Mouse (Mus musculus) left cerebral cortex, postnatal 4 days (tissue): ENCODE data around the gene Arhgap15. TPM values are rescaled to one million over a fixed set of nuclear protein-coding genes. Genes with fewer than 3 reads are reported as not detected.
"Not testable (repeated sequence)": the region's sequence is repeated elsewhere in the genome, so short reads cannot be mapped to it uniquely, and the experiment has no call there.

ENCODE experiments used
- DNase-seq: peaks from one replicate; pipeline ENCODE4 v3.0.0-alpha.2; 2022
- intact Hi-C: fragments of 180-260 bp; cut with DNase I; formaldehyde crosslinking; loops from one replicate; pipeline ENCODE4 v1.15.1; 2025
- total RNA-seq, 2 experiments: library from RNA; stranded (reverse); gene quantifications; 2 replicates each; pipeline ENCODE4 v1.2.3; 2021

The Arhgap15 gene
- total RNA-seq = 1 to 10 TPM; 2.1 to 2.6 TPM

DNA sequence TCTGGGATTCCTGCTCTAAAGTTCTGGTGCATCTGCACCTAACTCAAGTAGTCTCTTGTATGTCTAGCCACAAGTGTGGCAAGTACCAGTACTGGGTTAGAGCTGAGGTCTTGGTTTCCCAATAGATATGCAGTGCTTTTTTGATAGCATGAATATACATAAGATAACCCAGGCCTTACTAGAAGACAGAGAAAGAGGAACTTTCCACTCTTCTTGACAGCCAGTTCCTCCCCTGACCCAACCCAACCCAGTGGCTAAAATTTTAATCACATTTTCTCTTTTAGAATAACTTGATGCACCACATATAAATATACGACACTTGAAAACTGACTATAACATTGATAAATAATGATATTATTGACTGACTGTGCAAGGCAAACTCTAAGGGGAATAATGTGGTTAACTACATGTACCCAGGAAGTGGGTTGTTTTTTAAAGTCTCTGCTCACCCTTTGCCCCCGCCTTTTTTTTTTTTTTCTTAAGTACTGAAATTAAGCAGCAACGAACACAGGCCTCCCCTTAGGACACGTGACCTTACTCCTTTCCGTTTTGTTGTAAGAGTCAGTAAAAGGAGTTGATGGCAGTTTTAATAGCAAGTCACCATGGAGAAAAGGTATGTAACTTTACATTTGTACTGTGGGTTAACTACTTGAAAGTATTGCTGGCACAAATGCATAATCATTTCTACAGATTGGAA lies at the start of gene Arhgap15:
Arhgap15 (plus strand) TSS at position 538 of the 697 bp plus-strand sequence.
- no peak for DNase-seq
- intact Hi-C loops = no loop called here

DNA sequence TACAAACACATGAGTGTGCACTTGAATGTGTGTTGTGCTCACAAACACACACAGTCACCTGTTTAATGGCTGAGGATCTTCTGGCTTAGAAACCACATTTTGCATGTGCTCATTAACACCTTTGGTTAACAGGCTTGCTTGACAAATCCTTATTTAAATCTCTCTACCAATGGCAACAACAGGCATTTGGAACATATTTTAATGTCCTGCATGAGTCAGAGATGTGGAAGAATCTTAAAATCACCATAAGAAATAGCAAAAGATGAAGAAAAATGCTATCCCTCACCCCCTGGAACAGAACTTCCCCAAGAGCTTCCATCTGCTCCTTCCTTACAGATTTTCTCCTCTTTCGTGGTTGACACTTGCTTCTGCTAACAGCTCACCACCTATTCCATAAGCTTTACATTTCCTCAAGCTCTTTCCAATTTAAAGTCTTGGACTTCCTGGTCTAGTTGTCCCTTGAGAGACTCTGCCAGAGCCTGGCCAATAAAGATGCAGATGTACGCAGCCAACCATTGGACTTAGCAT lies 35.9 kb upstream of the Arhgap15 start:
- DNase-seq = no peak
- intact Hi-C loops = no loop called here

DNA sequence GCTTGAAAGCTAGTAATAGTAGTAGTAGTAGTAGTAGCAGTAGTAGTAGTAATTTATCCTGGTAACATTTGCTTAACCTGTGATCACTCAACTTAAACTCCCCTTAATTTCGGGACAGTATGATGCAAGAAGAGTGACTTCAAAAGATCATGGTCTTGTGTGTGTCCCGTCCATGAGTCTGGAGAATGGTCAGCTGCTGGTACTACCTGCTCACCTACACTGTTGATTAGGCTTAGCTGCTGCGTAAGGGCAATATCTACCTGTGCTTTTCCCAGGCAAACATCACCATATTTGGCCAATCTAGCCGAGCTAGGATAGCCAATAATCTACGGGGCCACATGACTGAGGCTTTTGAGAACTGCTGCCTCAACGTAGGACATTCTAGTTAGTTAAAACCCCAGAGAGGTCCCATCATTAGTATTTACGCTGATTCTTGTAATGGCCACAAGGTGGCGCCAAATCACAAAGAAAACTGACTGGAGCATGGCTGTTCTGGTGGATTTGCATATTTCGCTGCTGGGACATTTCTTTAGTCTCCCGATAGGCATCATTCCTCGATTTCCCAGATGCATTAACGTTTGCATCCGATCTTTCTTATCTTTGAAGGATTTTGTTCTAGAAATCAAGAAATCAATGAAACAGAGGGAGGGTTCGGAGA lies 26.0 kb upstream of the Arhgap15 start:
- intact Hi-C loops = loop anchor here (5.0 to 10.0 kb wide), 2 partner anchors 180 to 1262 kb away; no protein-coding TSS in a partner anchor
- DNase-seq = peak; percentile 60

DNA sequence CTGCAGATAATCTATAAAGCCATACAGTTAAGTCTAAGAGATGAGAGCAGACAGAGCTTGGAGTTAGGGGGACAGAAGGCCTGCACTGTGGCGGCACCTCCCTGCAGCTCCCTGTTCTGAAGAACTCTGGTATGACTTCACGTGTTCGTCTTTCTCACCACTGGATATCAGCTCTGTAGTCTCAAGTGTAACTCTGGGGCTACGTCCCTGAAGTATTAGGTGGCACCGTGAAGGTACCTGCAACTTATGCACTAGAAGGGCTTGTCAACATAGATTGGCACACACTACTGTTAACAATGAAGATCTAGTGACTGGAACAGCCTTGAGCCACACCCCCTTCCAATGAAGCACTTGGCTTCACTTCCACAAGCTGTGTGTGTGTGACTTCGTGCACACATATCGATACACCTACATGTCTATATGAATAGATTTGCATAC lies 25.5 kb upstream of the Arhgap15 start:
- intact Hi-C loops = loop anchor here (5.0 to 10.0 kb wide), 2 partner anchors 179 to 1262 kb away; no protein-coding TSS in a partner anchor
- DNase-seq = no peak

DNA sequence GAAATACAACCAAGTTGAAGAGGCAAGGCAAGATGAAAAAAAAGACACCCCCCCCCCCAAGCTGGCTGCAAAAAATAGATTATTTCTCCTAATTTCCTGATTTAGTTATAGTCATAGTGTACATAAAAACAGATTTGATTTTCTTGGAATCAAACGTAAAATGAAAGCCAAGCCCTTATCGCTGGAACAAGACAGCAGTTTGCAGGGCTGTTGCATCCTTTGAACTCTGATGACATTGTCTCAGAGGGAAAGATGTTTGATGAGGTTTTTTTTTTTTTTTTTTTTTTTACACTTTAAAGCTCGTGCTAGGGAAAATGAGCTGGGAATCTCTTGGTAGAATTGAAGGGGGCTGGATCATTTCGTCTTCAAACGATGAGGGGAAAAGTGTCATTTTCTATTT lies 21.4 kb upstream of the Arhgap15 start:
- DNase-seq = no peak
- intact Hi-C loops = loop anchor here (10.0 kb wide), 1 partner anchor 1258 kb away; no protein-coding TSS in a partner anchor

DNA sequence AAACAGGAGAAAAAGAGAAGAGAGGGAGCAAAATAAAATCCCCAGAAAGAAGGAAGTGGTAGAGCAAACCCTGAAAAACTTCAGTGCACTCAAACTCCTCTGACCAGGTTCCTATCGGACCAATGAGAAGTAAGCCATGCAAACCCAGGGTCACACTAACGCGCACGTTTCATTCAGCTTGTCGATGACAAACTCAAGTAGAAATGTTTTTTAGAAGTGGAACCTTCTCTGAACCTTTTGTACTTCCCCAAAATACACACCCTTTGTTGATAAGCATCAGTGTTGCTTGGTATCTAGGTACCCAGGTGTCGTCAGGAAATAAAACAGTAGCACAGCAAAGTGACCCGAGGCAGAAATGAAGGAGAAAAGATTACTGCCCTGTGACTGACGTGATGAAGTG lies 20.9 kb upstream of the Arhgap15 start:
- DNase-seq = no peak
- intact Hi-C loops = loop anchor here (10.0 kb wide), 1 partner anchor 1257 kb away; no protein-coding TSS in a partner anchor

DNA sequence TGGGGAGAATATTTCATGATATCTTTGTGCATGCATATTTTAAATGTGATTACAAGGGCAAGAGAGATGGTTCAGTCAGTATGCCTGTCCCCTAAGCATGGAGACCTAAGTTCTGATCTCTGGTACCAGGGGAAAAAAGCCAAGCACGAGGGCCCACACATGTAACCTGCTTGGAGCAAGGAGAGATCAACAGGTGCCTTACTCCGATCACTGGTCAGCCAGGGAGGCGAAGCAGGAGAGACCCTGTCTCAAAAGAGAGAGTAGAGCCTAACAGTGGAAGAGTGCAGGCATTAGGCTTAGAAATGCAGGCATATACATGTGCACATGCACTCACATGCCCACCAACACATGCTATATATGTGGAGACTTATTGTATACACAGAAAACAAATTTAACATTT lies 19.8 kb upstream of the Arhgap15 start:
- DNase-seq = no peak
- intact Hi-C loops = loop anchor here (10.0 kb wide), 1 partner anchor 1256 kb away; no protein-coding TSS in a partner anchor

DNA sequence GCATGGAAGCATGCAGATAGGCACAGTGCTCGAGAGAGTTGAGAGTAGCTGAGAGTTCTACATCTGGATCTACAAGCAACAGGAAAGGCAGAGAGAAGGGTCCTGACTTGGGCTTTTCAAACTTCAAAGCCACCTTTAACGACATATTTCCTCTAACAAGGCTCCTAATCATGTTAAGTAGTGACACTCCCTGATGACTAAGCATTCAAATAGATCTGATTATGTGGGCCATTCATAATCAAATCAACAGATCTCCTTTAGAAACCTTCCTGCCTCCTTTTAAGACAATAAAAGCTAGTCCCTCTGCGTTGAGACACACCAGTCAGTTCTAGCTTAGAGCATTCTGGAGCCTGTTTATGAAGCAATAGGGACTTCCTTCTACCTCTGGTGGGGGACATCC lies 16.2 kb upstream of the Arhgap15 start:
- DNase-seq = no peak

DNA sequence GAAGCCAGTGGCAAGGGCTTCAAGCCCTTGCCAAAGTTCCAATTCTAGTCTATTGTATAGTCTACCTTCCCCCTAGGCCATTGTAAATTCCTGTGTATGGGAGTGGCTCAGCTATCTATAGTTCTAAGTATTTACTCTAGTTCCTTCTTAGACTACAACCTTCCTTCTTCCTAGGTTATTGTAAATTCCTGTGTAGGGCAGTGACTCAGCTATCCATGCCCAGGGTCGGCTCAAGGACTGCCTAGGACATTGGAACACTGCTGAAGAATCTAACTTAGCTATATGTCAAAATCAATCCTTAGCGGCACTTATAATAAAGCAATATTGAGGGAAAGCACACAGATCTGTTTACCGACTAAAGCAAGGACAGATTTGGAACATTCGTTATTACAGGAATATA lies 13.6 kb upstream of the Arhgap15 start:
- DNase-seq = not testable (repeated sequence)

More for the DNA sequence above, 16.2 kb upstream of the Arhgap15 start:
- intact Hi-C loops = no loop called here

DNA sequence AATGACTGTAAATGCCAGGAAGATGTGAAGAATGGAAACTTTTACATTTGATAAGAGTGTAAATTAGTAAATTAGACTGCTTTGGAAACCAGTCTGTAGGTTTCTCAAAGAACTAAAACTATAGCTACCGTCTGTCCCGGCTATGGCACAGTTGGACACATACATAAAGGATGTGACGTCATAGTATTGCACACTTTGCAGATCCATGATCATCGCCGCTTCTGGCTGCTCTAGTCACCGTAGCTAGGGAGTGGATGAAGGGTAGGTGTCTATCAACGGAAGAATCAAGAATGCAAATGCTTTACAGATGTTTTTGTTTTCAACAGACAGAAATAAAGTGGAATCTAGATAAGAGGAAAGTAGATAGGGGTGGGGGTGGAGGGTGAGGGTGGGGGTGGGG lies 11.1 kb upstream of the Arhgap15 start:
- no peak for DNase-seq
- intact Hi-C loops = no loop called here

More for the DNA sequence above, 13.6 kb upstream of the Arhgap15 start:
- intact Hi-C loops = not testable (repeated sequence)

DNA sequence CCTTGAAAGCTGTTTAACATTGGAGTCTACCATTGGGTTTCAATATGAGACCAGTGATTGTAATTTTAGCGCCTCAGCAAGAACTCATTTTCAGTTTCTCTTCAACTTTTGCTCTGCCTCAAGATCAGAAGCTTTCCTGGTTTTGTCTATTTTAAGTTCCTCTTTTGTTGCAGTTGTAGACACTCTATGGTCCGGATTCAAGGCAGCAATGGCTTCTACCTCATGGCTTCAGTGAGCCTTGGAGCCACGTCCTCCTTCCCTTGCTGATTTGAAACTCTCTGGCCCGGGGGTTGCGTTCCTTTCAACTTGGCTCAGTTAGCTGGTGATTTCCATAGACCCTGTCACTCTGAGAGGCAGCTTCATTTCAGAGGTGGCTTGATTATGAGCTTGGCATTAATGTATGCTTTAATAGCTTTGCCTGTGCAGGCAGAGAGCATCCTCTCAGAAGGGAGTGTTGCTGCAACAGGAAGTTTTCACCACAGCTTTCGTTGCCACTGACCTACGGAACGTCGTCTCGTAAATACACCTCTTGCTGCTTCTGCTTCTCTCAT lies 10.0 kb upstream of the Arhgap15 start:
- no peak for DNase-seq
- intact Hi-C loops = no loop called here

DNA sequence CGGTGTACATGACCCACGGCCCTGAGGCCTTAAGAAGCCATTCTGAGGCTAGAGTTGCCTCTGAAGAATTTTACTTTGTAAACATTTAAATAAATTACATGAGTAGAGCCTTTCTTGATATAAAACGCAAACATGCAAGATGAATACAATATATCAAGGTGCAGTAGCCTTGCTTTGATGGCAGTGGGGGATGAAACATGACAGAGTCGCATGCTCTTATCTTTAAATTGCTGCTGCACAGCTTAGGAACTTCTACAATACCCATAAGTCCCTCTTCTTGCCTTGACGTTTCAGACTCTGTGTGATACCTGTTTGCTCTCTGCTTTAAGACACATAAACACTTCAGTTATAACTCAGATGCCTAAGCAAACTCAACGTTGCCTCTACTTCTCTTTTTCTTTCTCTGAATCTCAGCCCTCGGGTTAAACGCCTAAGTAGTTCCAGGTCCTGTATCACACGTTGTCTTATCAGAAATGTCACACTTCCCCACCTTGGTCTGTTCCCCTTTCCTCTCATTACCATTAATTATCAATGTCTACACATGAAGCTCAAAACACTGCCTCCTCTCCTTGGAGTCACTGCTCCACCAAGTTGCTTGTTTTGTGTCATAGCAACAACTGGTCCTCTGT lies 9.3 kb upstream of the Arhgap15 start:
- intact Hi-C loops = no loop called here

DNA sequence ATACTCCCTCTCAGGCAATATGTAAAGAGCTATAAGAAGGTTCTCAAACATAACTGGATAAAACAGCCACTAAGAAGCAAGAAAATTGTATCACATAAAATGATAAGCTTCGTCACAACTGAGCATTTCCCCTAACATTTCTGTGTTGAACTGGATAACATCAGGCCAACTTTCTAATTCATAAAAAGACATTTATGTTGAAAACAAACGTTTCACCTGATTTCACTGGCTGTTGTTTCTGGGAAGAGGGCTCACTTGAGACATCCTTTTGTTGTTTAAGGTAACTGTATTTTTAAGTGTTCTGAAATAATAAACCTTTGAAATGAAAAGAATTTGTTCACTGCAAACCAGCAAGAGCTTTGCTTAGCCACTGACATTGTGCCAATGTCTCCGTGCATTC lies 697 bp downstream of the Arhgap15 start:
- intact Hi-C loops = no loop called here
- DNase-seq = no peak

More for the DNA sequence above, 9.3 kb upstream of the Arhgap15 start:
- no peak for DNase-seq

DNA sequence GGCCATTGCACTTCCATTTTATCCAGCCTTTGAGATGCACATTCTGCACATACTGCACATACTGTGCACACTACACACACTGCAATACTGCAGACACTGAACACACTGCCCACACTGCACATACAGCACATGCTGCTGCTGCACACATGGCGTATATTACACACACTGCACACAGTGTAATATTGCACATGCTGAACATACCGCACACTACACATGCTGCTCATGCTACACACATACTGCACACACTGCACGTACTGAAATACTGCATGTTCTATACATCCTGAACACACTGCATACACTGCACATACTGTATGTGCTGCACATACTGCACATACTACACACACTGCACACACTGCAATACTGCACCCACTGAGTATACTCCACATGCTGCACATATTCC lies 7.3 kb downstream of the Arhgap15 start:
- intact Hi-C loops = no loop called here
- DNase-seq = no peak

DNA sequence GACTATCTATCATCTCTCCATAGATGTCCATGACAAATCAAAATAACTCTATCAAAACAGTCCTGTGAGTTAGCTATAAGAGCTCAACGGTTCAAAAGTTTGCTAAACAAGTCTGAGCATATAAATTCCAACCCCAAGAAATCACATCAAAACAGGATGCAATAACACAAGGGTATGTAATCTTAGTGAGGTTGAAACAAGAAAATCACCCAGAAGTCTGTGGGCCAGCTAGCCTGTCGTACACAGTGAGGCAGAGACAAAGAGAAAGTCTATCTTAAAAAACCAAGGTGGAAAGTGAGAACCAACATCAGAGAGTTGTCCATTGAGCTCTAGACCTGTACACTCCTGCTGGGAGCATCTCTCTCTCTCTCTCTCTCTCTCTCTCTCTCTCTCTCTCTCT lies 8.0 kb downstream of the Arhgap15 start:
- intact Hi-C loops = no loop called here
- no peak for DNase-seq

DNA sequence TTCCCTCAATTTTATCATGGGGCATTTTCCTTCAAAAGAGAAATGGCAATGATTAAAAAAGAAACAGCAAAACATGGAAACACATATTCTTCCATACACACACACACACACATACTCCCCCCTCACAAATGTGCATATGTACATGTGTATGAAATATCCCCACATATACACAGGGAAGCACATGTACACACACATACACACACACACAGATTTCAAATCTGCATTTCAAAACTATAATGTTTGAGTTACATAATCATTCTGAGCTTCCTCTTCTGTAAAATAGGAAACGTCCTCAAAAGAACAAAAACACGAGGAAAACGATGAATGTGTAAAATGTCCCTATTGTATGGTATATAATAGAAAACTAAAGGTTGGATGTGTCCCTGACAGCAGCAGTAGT lies 13.1 kb downstream of the Arhgap15 start:
- intact Hi-C loops = no loop called here
- DNase-seq = no peak

DNA sequence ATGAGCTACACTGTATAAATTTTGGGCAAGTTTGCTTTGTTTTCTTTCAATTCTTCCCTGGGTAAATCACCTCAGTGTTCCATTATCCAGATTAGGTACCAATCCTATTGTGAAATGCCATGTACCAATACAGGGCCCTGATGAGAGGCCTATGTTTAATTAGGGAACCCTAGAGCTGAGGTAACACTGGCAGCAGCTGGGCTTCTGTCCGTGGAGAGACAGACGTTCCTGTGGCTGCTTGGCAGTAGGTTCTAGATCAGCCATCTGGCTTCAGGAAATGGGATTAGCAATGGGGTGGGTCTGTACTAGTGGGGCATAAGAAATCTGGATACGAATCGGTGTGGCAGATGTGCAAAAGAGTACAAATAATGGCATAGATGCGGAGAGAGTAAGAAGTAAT lies 14.7 kb downstream of the Arhgap15 start:
- DNase-seq = peak; percentile 12

DNA sequence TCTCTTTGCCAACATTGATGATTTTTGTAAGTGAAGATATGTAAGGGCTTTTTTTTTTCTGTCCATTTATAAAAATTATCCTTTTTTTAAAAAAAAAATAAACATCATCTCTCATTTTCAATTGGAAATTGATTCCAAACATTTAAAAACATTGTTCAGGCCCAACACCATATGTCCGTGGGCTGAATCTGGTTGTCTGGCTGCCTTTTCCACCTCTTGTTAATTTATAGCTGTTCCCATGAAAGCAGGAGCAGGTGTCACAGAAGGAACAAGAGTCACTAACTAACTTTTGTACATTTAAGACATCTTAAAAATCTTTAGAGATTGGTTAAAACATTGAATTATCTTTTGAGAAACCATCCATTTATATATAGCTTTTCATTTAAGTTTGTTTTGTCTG lies 15.8 kb downstream of the Arhgap15 start:
- intact Hi-C loops = no loop called here
- DNase-seq = no peak

More for the DNA sequence above, 14.7 kb downstream of the Arhgap15 start:
- intact Hi-C loops = no loop called here

DNA sequence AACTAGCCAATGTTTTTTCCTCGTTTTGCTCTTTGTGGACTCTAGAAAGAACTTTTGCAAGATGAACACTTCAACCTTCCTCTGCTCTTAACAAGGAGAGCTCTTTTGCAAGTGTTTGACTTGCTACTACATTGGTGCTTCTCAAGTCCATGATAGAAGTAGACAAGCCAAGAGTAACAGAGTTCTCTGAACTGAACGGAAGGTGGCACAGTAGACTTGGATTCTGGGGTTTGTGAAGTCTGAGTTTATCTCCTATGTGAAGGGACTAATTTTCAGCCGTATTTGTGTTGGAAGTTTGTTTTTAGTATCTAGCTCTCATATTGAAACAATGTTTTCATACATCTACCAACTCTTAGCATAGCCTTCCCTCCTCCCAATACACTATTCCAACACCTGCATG lies 17.6 kb downstream of the Arhgap15 start:
- no peak for DNase-seq
- intact Hi-C loops = no loop called here

DNA sequence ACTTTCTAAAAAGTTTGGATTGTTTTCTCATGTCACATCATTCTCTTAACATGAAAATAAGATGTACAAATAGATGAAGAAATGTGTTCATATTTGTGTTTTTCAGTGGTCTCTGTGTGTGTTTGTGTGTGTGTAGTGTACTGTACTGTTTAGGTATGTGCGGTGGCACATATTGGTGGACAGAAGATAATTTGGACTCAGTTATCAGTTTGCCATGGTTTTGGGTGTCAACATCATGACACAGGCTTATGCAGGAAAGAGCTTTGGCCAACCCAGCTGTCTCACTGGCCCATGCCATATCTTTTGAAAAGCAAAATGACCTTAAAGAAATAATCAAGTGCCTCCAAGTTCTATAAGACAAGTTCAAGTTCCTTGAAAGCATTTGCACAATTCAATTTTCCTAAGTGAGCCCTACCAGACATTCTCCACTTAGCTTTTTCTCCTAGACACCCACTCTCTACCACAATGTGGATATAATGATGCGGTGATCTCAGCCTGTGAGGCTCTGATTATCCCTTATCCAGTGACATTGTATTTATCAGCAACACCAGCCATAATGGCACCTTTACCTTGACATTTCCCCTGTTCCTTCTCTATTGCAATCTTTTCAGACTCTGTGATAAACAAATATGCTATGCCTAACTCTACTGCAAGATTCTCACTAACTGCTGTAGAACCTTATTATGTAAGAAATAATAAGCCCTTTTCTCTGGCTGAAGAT lies 21.4 kb downstream of the Arhgap15 start:
- intact Hi-C loops = no loop called here
- DNase-seq = no peak
